Mouse (Mus musculus): ENCODE measurements around the gene Erc1.

DNA sequence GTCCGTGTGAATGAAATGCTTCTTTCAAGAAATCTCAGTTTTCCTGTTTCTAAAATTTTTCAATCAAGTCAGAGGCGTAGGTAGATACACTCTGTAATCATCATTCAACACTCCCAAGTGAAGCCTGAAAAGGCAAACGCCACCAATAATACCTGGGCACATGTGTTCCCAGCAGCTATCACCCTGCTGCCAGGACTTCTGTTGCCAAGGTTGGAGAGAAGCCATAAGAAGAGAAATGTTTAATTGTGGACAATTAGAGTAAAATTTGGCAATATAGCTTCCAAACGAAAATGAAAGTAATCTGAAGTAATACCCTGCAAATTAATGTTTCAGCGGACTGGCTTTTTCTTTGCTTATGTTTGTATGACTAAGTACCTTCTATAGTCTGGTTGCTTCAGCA is 140.1 kb downstream of the Erc1 start:
- no peak for TF ChIP-seq CTCF (IDR thresholded peaks at IDR 0.05; ENCODE audit: low read depth)
- no peak for TF ChIP-seq EP300 (optimal IDR thresholded peaks at IDR 0.05)

All from stomach, postnatal 0 days (tissue).